In genomic region chr1:178188386-178188785, GRCm38 (mm10) we compare ENCODE assay signal across 8 mouse cellular contexts. TPM values are rescaled to one million over a fixed set of nuclear protein-coding genes. Genes with fewer than 3 reads are reported as not detected.
A peak's percentile ranks its signal among the peaks of the same experiment; 100 is the strongest.
DNase-seq lines count a peak whose midpoint lies in the region; ATAC-seq and TF ChIP-seq lines count a peak whose summit lies in the region.

No protein-coding gene starts in this region.

- peak overlapping the region; percentile 55; the same call in 1 of the 2 replicates for H3K9ac ChIP-seq in heart, adult 2 months (ENCODE audit: low read depth, low read length)
- peak overlapping the region; percentile 30; the same call in 1 of the 2 replicates for H3K9ac ChIP-seq in forebrain, embryonic 13.5 days
- no peak overlapping the region for H3K9ac ChIP-seq in kidney, postnatal 0 days (ENCODE audit: low read depth, low read length)

- intact Hi-C loops in heart, adult 2 months (cut with DNase I), result loop anchor here (10.0 kb wide), 3 partner anchors 126 to 394 kb away; partner anchors contain the start of genes Adss, Catspere2 and Cox20

- H3K27ac ChIP-seq in heart, adult 2 months, result peak overlapping the region; percentile 52
- no peak overlapping the region for H3K27ac ChIP-seq in forebrain, embryonic 13.5 days
- peak overlapping the region; percentile 57; the same call in 1 of the 2 replicates for H3K27ac ChIP-seq in kidney, postnatal 0 days

- peaks cover 2% of the 10 kb centered on the region; the same call in 1 of the 2 replicates for H3K36me3 ChIP-seq in heart, adult 2 months (ENCODE audit: control insufficient read depth, insufficient read depth, low read length)
- no peaks in the 10 kb centered on the region for H3K36me3 ChIP-seq in forebrain, embryonic 13.5 days (ENCODE audit: poor library complexity, severe bottlenecking)
- no peaks in the 10 kb centered on the region for H3K36me3 ChIP-seq in kidney, postnatal 0 days (ENCODE audit: insufficient read depth, low read length)

- 6% methylated on average over 13 of the region's 13 CpGs for WGBS in heart, adult 2 months
- WGBS in forebrain, embryonic 13.5 days, result 8% methylated on average over 13 of the region's 13 CpGs
- WGBS in kidney, postnatal 0 days, result 5% methylated on average over 13 of the region's 13 CpGs

- no peaks in the 10 kb centered on the region; the same call in none of the 2 replicates for H3K4me1 ChIP-seq in heart, adult 2 months (ENCODE audit: control insufficient read depth, insufficient read depth, low read length)
- peaks cover 11% of the 10 kb centered on the region for H3K4me1 ChIP-seq in forebrain, embryonic 13.5 days
- no peaks in the 10 kb centered on the region for H3K4me1 ChIP-seq in kidney, postnatal 0 days (replicated peaks; ENCODE audit: insufficient read depth, low read length)

- TF ChIP-seq POLR2A in heart, adult 2 months (IDR thresholded peaks at IDR 0.05; ENCODE audit: insufficient read depth, low read depth, low read length), result no peak

- no peak for DNase-seq in heart, adult 2 months
- DNase-seq in heart, adult 11 months, result no peak
- peak; percentile 14 for DNase-seq in kidney, postnatal 0 days (ENCODE audit: low spot score)
- DNase-seq in mesoderm, embryonic 11.5 days (ENCODE audit: low read depth, low spot score), result peak; percentile 6
- peak; percentile 10 to 11 for DNase-seq in thymus, postnatal 36 days
- DNase-seq in spleen, postnatal 36 days (ENCODE audit: low spot score in 2 of 2), result no peak

- H3K27me3 ChIP-seq in heart, adult 2 months (ENCODE audit: control insufficient read depth, insufficient read depth, low read length), result no peaks in the 10 kb centered on the region
- H3K27me3 ChIP-seq in forebrain, embryonic 13.5 days, result no peaks in the 10 kb centered on the region
- no peaks in the 10 kb centered on the region for H3K27me3 ChIP-seq in kidney, postnatal 0 days (ENCODE audit: insufficient read depth, low read length)

- ATAC-seq in activated CD4-positive, CD25-positive, alpha-beta regulatory T cell, adult 4 months, result peak; percentile 11
- ATAC-seq in forebrain, embryonic 13.5 days, result no peak
- no peak for ATAC-seq in kidney, postnatal 0 days (replicated peaks; ENCODE audit: low FRiP score, low read depth)

- no peak for TF ChIP-seq EP300 in heart, adult 2 months (IDR thresholded peaks at IDR 0.05; ENCODE audit: insufficient read depth, low read depth, low read length)

- no peaks in the 10 kb centered on the region for H3K9me3 ChIP-seq in forebrain, embryonic 13.5 days (replicated peaks)
- H3K9me3 ChIP-seq in kidney, postnatal 0 days (replicated peaks; ENCODE audit: low read length), result no peaks in the 10 kb centered on the region

- TF ChIP-seq CTCF in heart, adult 2 months (IDR thresholded peaks at IDR 0.05), result no peak
- no peak for TF ChIP-seq CTCF in kidney, postnatal 0 days (IDR thresholded peaks at IDR 0.05; ENCODE audit: low read depth)

- H3K4me2 ChIP-seq in forebrain, embryonic 13.5 days, result peak overlapping the region; percentile 64
- H3K4me2 ChIP-seq in kidney, postnatal 0 days (ENCODE audit: low read length), result peak overlapping the region; percentile 68

- peak overlapping the region; percentile 41 for H3K4me3 ChIP-seq in heart, adult 2 months
- H3K4me3 ChIP-seq in forebrain, embryonic 13.5 days, result peak overlapping the region; percentile 38
- peak overlapping the region; percentile 39 for H3K4me3 ChIP-seq in kidney, postnatal 0 days (replicated peaks; ENCODE audit: low read depth, low read length)

- no peaks in the 10 kb centered on the region for H3K79me2 ChIP-seq in heart, adult 2 months (replicated peaks; ENCODE audit: control insufficient read depth, insufficient read depth, low read length)

RNA-seq across cellular contexts. Expression of gene Desi2, which starts 1.2 kb away (rescaled TPM):
- total RNA-seq in heart, adult 2 months (2021), result 10 to 100 TPM; 16.3 to 18.1 TPM
- 7.2 and 13.2 TPM in 2 replicates for polyA plus RNA-seq in heart, adult 2 months (2012; rRNA removed)
- 1 to 10 TPM; 7.3 to 8.4 TPM for polyA plus RNA-seq in activated CD4-positive, CD25-positive, alpha-beta regulatory T cell, adult 4 months (2017; shearing (Covaris generic))
- 18.7 and 19.6 TPM in 2 replicates for polyA plus RNA-seq in forebrain, embryonic 13.5 days (2015; fragmentation: Nextera tagmentation; extraction: Ambion mirVana)
- 24.2 and 25.4 TPM in 2 replicates for polyA plus RNA-seq in kidney, postnatal 0 days (2015; fragmentation: Nextera tagmentation; extraction: Ambion mirVana)

Comparison
In these comparisons a context has a peak if more than half of its experiments do, and no peak if none do; other contexts are left out.
1. DNase-seq: peak in kidney, postnatal 0 days (single experiment), mesoderm, embryonic 11.5 days (single experiment) and thymus, postnatal 36 days (2 of 2); none in heart, adult 2 months (0 of 2), heart, adult 11 months (single experiment) and spleen, postnatal 36 days (0 of 2).
2. Peak in every context shown above with its lines, with median percentiles within 50 percentile points of each other: H3K4me3 ChIP-seq.